Mouse (Mus musculus) G1E (cell line): ENCODE measurements around the gene Atg7.

Experiments used
- CTCF ChIP-seq: IDR thresholded peaks from 2 replicates; pipeline ENCODE4 v1.5.1; 2012; ENCODE audit warnings: low read depth, low read length, inconsistent platforms, mixed read lengths
- GATA1 ChIP-seq: IDR thresholded peaks from 2 replicates; pipeline ENCODE4 v1.6.1; 2012; ENCODE audit warnings: borderline replicate concordance, low read length, inconsistent platforms, mixed read lengths

DNA sequence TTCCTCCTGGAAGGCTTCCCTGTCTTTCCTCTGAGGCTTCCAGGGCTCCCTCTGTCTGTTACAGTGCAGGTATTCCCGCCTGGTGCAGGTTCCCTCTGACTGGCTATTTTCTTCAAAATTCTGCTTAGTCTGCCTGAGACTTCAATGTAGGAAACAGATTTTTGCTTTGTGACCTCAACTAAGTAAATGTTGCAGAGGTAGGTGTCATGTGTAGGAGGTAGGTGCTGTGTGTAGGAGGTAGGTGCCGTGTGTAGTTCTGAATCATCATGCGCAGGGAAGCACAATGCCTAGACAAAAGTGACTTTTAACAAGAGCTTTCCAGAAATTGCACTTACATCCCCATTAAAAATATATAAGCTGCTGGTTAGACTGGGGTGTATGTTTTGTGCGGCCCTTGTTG is 128.6 kb downstream of the Atg7 start:
- no peak for TF ChIP-seq GATA1
- TF ChIP-seq CTCF = no peak
